In genomic region chr11:81597601-81598000, GRCm38 (mm10) we compare ENCODE assay signal across 18 mouse cellular contexts.
"Had no signal": no experiment of that assay in that cellular context is flagged by ENCODE, and none has a peak within 500 bp of the region (broad histone marks: within the 10 kb centered on the region; RNA-seq: fewer than 3 reads in every experiment).

No protein-coding gene starts in this region.

- H3K27me3 ChIP-seq: neural tube, embryonic 13.5 days; neural tube, embryonic 15.5 days had no signal

- H3K27ac ChIP-seq: midbrain, embryonic 10.5 days; midbrain, embryonic 12.5 days; neural tube, embryonic 13.5 days; neural tube, embryonic 15.5 days had no signal

- H3K36me3 ChIP-seq: midbrain, embryonic 10.5 days; midbrain, embryonic 12.5 days; neural tube, embryonic 13.5 days; neural tube, embryonic 15.5 days had no signal

- H3K4me3 ChIP-seq: midbrain, embryonic 10.5 days; midbrain, embryonic 12.5 days; myocyte; neural tube, embryonic 13.5 days; neural tube, embryonic 15.5 days had no signal

- H3K4me1 ChIP-seq: midbrain, embryonic 10.5 days; midbrain, embryonic 12.5 days; neural tube, embryonic 13.5 days had no signal

- DNase-seq: lung, adult 18-20 months; lung, postnatal 10 days; lung, postnatal 4 days; midbrain, embryonic 14.5 days; retina, postnatal 1 day; right cerebral cortex, adult 18-20 months; right cerebral cortex, postnatal 25 days; right cerebral cortex, postnatal 4 days; spleen, adult 18-20 months; thymus, adult 18-20 months; thymus, postnatal 14 days; thymus, postnatal 36 days had no signal

- ATAC-seq: midbrain, embryonic 16.5 days had no signal
